Mouse (Mus musculus): ENCODE results near the gene H2-DMb1.

DNA sequence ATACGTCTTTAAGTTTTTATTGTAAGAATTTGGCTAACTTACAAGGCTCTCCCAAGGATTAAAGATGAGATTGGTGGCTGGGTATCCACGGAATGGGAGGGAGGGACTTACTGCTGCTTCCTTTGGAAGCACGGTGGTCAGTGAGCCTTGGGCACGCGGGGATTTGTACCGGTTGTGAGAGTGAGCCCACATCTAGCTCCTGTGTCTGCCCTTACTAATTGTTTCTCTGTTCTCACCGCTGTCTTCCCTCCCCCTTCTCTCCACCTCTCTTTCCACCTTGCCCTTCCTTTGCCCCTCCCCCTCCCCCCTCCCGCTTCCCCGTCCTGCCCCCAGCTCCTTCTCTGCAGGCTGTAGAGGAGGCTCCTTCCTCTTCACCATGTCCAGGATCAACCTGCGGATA lies 55.5 kb downstream of the H2-DMb1 start:
- no peak for TF ChIP-seq CTCF (IDR thresholded peaks at IDR 0.05; ENCODE audit: insufficient read depth, low read length)
- TF ChIP-seq POLR2A (IDR thresholded peaks at IDR 0.05; ENCODE audit: borderline replicate concordance, extremely low read depth, low read depth, low read length), result no peak
